Mouse (Mus musculus) bone marrow macrophage, adult 2 months (primary cell): ENCODE measurements around the gene Gcfc2.

Experiments
- CTCF ChIP-seq: IDR thresholded peaks from 2 replicates; pipeline ENCODE4 v1.5.1; 2012; ENCODE audit warnings: low read depth, mild to moderate bottlenecking, low read length, moderate library complexity
- POLR2A ChIP-seq: IDR thresholded peaks from 2 replicates; pipeline ENCODE4 v1.6.1; 2012; ENCODE audit warnings: mild to moderate bottlenecking, low read depth, low read length, borderline replicate concordance

DNA sequence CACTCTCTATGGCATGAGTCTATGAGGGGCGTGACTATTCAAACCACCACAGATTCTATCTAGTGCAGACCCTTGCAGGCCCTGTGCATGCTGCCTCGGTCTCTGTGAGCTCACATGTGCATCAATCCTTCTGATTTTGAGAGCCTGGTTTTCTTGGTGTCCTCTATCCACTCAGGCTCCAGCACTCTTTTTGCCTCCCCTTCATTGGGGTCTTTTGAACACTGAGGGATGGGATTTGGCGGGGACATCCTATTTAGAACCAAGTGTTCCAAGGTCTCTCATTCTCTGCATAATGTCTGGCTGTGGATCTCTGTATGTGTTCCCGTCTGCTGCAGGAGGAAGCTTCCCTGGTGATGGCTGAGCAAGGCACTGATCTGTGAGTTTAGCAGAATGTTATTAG, 55.8 kb downstream of the Gcfc2 start:
- no peak for TF ChIP-seq CTCF
- no peak for TF ChIP-seq POLR2A
